ENCODE assay signal across 25 mouse cellular contexts in genomic region chr1:172029914-172030313, GRCm38 (mm10). TPM values are rescaled to one million over a fixed set of nuclear protein-coding genes. Genes with fewer than 3 reads are reported as not detected.
"Had no signal": no experiment of that assay in that cellular context is flagged by ENCODE, and none has a peak within 500 bp of the region (broad histone marks: within the 10 kb centered on the region; RNA-seq: fewer than 3 reads in every experiment).

No protein-coding gene starts in this region.

- H3K27me3 ChIP-seq: kidney, embryonic 15.5 days; limb, embryonic 12.5 days; limb, embryonic 15.5 days; lung, embryonic 15.5 days; midbrain, embryonic 15.5 days; neural tube, embryonic 13.5 days had no signal

- H3K27ac ChIP-seq: kidney, embryonic 15.5 days; limb, embryonic 12.5 days; limb, embryonic 15.5 days; liver, embryonic 14.5 days; lung, embryonic 15.5 days; midbrain, embryonic 15.5 days; neural tube, embryonic 13.5 days had no signal

- DNase-seq: kidney, adult 8-10 months; kidney, postnatal 10 days; kidney, postnatal 36 days; layer of hippocampus, postnatal 36 days; left cerebral cortex, postnatal 4 days; liver, postnatal 0 days; lung, postnatal 10 days; lung, postnatal 36 days; retina, postnatal 1 day; right cerebral cortex, postnatal 25 days; thymus, adult 18-20 months; thymus, postnatal 36 days had no signal

- H3K9me3 ChIP-seq: kidney, embryonic 15.5 days; limb, embryonic 12.5 days; limb, embryonic 15.5 days; lung, embryonic 15.5 days; midbrain, embryonic 10.5 days; midbrain, embryonic 15.5 days; neural tube, embryonic 13.5 days had no signal

- ATAC-seq: liver, postnatal 0 days; midbrain, embryonic 15.5 days had no signal

- H3K9ac ChIP-seq: kidney, embryonic 15.5 days; limb, embryonic 12.5 days; limb, embryonic 15.5 days; liver, embryonic 14.5 days; liver, postnatal 0 days; lung, embryonic 15.5 days; midbrain, embryonic 15.5 days; neural tube, embryonic 13.5 days had no signal

- H3K4me3 ChIP-seq: kidney, embryonic 15.5 days; limb, embryonic 12.5 days; limb, embryonic 15.5 days; lung, embryonic 15.5 days; megakaryocyte, embryonic 14.5 days; midbrain, embryonic 10.5 days; midbrain, embryonic 15.5 days; neural tube, embryonic 13.5 days had no signal

- H3K4me2 ChIP-seq: kidney, embryonic 15.5 days; limb, embryonic 12.5 days; limb, embryonic 15.5 days; liver, embryonic 11.5 days; lung, embryonic 15.5 days; midbrain, embryonic 15.5 days; neural tube, embryonic 13.5 days had no signal

- H3K36me3 ChIP-seq: kidney, embryonic 15.5 days; limb, embryonic 12.5 days; limb, embryonic 15.5 days; lung, embryonic 15.5 days; midbrain, embryonic 10.5 days; midbrain, embryonic 15.5 days; neural tube, embryonic 13.5 days had no signal

RNA-seq across cellular contexts. Expression of gene Nhlh1, which starts 27.5 kb away (rescaled TPM):
- total RNA-seq: neutrophil, adult 5-6 weeks had no signal
- polyA plus RNA-seq: kidney, embryonic 15.5 days; liver, embryonic 14.5 days; liver, postnatal 0 days; lung, embryonic 15.5 days; spleen, adult 2 months; stomach, embryonic 16.5 days had no signal
